Mouse (Mus musculus) liver, embryonic 14.5 days (tissue): ENCODE results near the gene Rreb1.

Experiments
- CTCF ChIP-seq: IDR thresholded peaks from 2 replicates; pipeline ENCODE4 v1.5.1; 2016; ENCODE audit warnings: antibody characterized with exemption, low read depth, control low read depth
- EP300 ChIP-seq: IDR thresholded peaks from 2 replicates; pipeline ENCODE4 v1.6.1; 2016; ENCODE audit warnings: antibody characterized with exemption, low read depth

- no peak for TF ChIP-seq CTCF
- TF ChIP-seq EP300 = no peak
Observed at GRCm38 (mm10) chr13:37942887-37943331, 164.7 kb downstream of the Rreb1 start.
